Mouse (Mus musculus): Measurements from ENCODE around the gene Zfp626. TPM values are rescaled to one million over a fixed set of nuclear protein-coding genes. Genes with fewer than 3 reads are reported as not detected.
"Not testable (repeated sequence)": the region's sequence is repeated elsewhere in the genome, so short reads cannot be mapped to it uniquely, and the experiment has no call there.

Gene Zfp626
- total RNA-seq (2015; ENCODE audit: low replicate concordance) (4.0 and 4.2 TPM in 2 replicates), total RNA-seq (2017; ENCODE audit: low replicate concordance) (2.1 and 3.0 TPM in 2 replicates)

- not testable (repeated sequence) for ATAC-seq (replicated peaks; ENCODE audit: low FRiP score, poor library complexity, severe bottlenecking)
Measured at GRCm38 (mm10) chr7:27806896-27807295, at the start of gene Zfp626. Gene Zfp626 (plus strand): TSS chr7:27807196.

- ATAC-seq (replicated peaks; ENCODE audit: low FRiP score, poor library complexity, severe bottlenecking): no peak
Measured at GRCm38 (mm10) chr7:27765176-27765886, 41.7 kb upstream of the Zfp626 start.

GRCm38 (mm10) chr7:27789306-27789705 is 17.7 kb upstream of the Zfp626 start:
- ATAC-seq (replicated peaks; ENCODE audit: low FRiP score, poor library complexity, severe bottlenecking): no peak

GRCm38 (mm10) chr7:27793865-27794264 is 13.1 kb upstream of the Zfp626 start:
- not testable (repeated sequence) for ATAC-seq (replicated peaks; ENCODE audit: low FRiP score, poor library complexity, severe bottlenecking)

GRCm38 (mm10) chr7:27794566-27794965 is 12.4 kb upstream of the Zfp626 start:
- no peak for ATAC-seq (replicated peaks; ENCODE audit: low FRiP score, poor library complexity, severe bottlenecking)

- ATAC-seq (replicated peaks; ENCODE audit: low FRiP score, poor library complexity, severe bottlenecking): no peak
Measured at GRCm38 (mm10) chr7:27797906-27798811, 8.8 kb upstream of the Zfp626 start.

- no peak for ATAC-seq (replicated peaks; ENCODE audit: low FRiP score, poor library complexity, severe bottlenecking)
Measured at GRCm38 (mm10) chr7:27801137-27801536, 5.9 kb upstream of the Zfp626 start.

- no peak for ATAC-seq (replicated peaks; ENCODE audit: low FRiP score, poor library complexity, severe bottlenecking)
Measured at GRCm38 (mm10) chr7:27802986-27803385, 4.0 kb upstream of the Zfp626 start.

GRCm38 (mm10) chr7:27804297-27805030 is 2.5 kb upstream of the Zfp626 start:
- ATAC-seq (replicated peaks; ENCODE audit: low FRiP score, poor library complexity, severe bottlenecking): peak; percentile 86

GRCm38 (mm10) chr7:27807305-27807704 is 309 bp downstream of the Zfp626 start:
- ATAC-seq (replicated peaks; ENCODE audit: low FRiP score, poor library complexity, severe bottlenecking): not testable (repeated sequence)

- ATAC-seq (replicated peaks; ENCODE audit: low FRiP score, poor library complexity, severe bottlenecking): no peak
Measured at GRCm38 (mm10) chr7:27818526-27819110, 11.6 kb downstream of the Zfp626 start.

- ATAC-seq (replicated peaks; ENCODE audit: low FRiP score, poor library complexity, severe bottlenecking): no peak
Measured at GRCm38 (mm10) chr7:27822611-27823010, 15.6 kb downstream of the Zfp626 start.

GRCm38 (mm10) chr7:27834131-27834530 is 27.1 kb downstream of the Zfp626 start:
- no peak for ATAC-seq (replicated peaks; ENCODE audit: low FRiP score, poor library complexity, severe bottlenecking)

GRCm38 (mm10) chr7:27837896-27838295 is 30.9 kb downstream of the Zfp626 start:
- no peak for ATAC-seq (replicated peaks; ENCODE audit: low FRiP score, poor library complexity, severe bottlenecking)

- peak; percentile 85 for ATAC-seq (replicated peaks; ENCODE audit: low FRiP score, poor library complexity, severe bottlenecking)
Measured at GRCm38 (mm10) chr7:27838323-27839249, 31.6 kb downstream of the Zfp626 start, which contains the start of gene Zfp59. Gene Zfp59 (plus strand): TSS chr7:27838607.

GRCm38 (mm10) chr7:27839596-27839995 is 32.6 kb downstream of the Zfp626 start:
- no peak for ATAC-seq (replicated peaks; ENCODE audit: low FRiP score, poor library complexity, severe bottlenecking)

- no peak for ATAC-seq (replicated peaks; ENCODE audit: low FRiP score, poor library complexity, severe bottlenecking)
Measured at GRCm38 (mm10) chr7:27840104-27840503, 33.1 kb downstream of the Zfp626 start.

GRCm38 (mm10) chr7:27857227-27857626 is 50.2 kb downstream of the Zfp626 start, which contains the start of gene Zfp607a:
Gene Zfp607a (plus strand): TSS chr7:27857527.
- no peak for ATAC-seq (replicated peaks; ENCODE audit: low FRiP score, poor library complexity, severe bottlenecking)
